Mouse (Mus musculus) heart, embryonic 16.5 days (tissue): ENCODE measurements around the gene Lrmda. TPM values are rescaled to one million over a fixed set of nuclear protein-coding genes. Genes with fewer than 3 reads are reported as not detected.

Experiments
- ATAC-seq: fragments of 200-750 bp; cut with Nextera tagmentation; replicated peaks from 2 replicates; pipeline ENCODE4 v1.8.0; 2017; ENCODE audit warnings: moderate number of reproducible peaks; ENCODE audit not compliant: insufficient read depth, low FRiP score; ENCODE audit errors: extremely low read depth
- H3K27ac ChIP-seq: fragments of 300-500 bp; sonication (generic); 2 replicates; pipeline ENCODE4 v1.5.1; 2014; ENCODE audit warnings: mild to moderate bottlenecking, low read length, control low read depth, moderate library complexity
- H3K27me3 ChIP-seq: fragments of 300-500 bp; sonication (generic); 2 replicates; pipeline ENCODE4 v1.6.1; 2014; ENCODE audit warnings: low read length, mixed read lengths; ENCODE audit not compliant: control insufficient read depth, insufficient read depth
- H3K36me3 ChIP-seq: fragments of 300-500 bp; sonication (generic); 2 replicates; pipeline ENCODE4 v1.6.1; 2014; ENCODE audit not compliant: control insufficient read depth, insufficient read depth
- H3K4me1 ChIP-seq: fragments of 300-500 bp; sonication (generic); 2 replicates; pipeline ENCODE4 v1.6.1; 2014; ENCODE audit warnings: low read length, mixed read lengths; ENCODE audit not compliant: control insufficient read depth, insufficient read depth
- H3K4me2 ChIP-seq: fragments of 300-500 bp; sonication (generic); 2 replicates; pipeline ENCODE4 v1.6.1; 2014; ENCODE audit warnings: low read depth, mild to moderate bottlenecking, control low read depth, low read length
- H3K4me3 ChIP-seq: fragments of 300-500 bp; sonication (generic); 2 replicates; pipeline ENCODE4 v1.5.1; 2014; ENCODE audit warnings: mild to moderate bottlenecking, control low read depth, low read length
- H3K9ac ChIP-seq: fragments of 300-500 bp; sonication (generic); 2 replicates; pipeline ENCODE4 v1.6.1; 2014; ENCODE audit warnings: low read length, control low read depth
- H3K9me3 ChIP-seq: fragments of 300-500 bp; sonication (generic); replicated peaks from 2 replicates; pipeline ENCODE4 v1.6.1; 2016; ENCODE audit warnings: low read length; ENCODE audit not compliant: control insufficient read depth
- WGBS: fragments of 180-500 bp; shearing (Covaris S2); extraction: QIAGEN DNeasy Blood & Tissue Kit; methylation state at CpG from one replicate; pipeline ENCODE4 v1.1.7; 2014; 5-methylcytosine and 5-hydroxymethylcytosine counted together
- polyA plus RNA-seq: library from polyadenylated mRNA; unstranded; fragments of >200 nt; fragmentation: Nextera tagmentation; extraction: Ambion mirVana; gene quantifications from 2 replicates; pipeline ENCODE4 v1.2.1, GENCODE M21; 2015

Lrmda gene
- polyA plus RNA-seq, 1 experiment from 2014 or later, result 0.55 TPM

DNA sequence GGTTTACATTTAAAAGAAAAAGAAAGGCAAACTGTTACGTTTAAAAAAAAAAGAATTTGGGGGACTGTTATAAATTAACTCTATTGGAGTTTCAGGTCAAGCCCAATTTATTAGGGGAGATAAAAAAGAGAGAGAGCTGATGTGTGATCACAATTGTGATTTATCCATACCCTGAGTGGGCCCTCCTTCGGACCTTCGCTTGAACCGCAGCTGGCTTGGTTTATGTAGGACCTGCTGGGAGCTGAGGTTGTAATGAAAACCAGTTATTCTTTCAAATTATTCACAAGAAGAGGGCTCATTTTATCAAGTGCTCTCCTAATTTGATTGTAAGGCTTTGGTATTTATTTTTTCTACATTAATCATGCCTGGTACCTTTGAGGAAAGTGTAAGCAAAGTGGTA is 99.0 kb downstream of the Lrmda start:
- Histone ChIP-seq H3K4me3 (no peak overlapping the region), H3K9me3 (no peaks in the 10 kb centered on the region), H3K9ac (no peak overlapping the region), H3K27me3 (no peaks in the 10 kb centered on the region), H3K4me2 (no peak overlapping the region), H3K36me3 (no peaks in the 10 kb centered on the region), H3K4me1 (no peaks in the 10 kb centered on the region; the same call in 1 of the 2 replicates), H3K27ac (no peak overlapping the region)
- ATAC-seq, result no peak
- WGBS, result 84% methylated on average over 4 of the region's 4 CpGs

GRCm38 (mm10) chr14:22126276-22126675 is 106.8 kb downstream of the Lrmda start:
- ATAC-seq, result no peak
- 61% methylated on average over 4 of the region's 4 CpGs for WGBS
- H3K9me3 ChIP-seq, result no peaks in the 10 kb centered on the region

DNA sequence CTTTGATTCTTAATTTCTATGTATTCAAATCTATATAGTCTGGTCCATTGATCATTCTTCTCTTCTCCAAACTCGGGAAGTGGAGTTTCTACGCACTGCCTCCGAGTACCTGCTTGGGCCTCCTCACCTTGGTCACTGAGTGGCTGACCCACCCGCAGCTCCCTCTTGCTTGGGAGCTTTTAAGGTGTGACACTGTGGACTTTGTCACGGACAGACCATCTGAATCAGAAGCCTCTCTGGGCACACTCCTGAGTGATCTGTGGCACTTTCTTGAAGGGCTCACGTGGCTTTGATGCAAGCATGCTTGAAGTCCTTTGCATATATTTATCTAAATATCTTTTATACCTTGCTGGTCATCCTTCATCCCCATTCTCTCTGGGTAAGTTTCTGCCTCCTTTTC is 107.3 kb downstream of the Lrmda start:
- no peak for ATAC-seq
- 84% methylated on average over 6 of the region's 6 CpGs for WGBS
- Histone ChIP-seq H3K4me1 (no peaks in the 10 kb centered on the region), H3K27ac (no peak overlapping the region), H3K27me3 (no peaks in the 10 kb centered on the region), H3K9ac (no peak overlapping the region), H3K4me2 (no peak overlapping the region), H3K36me3 (no peaks in the 10 kb centered on the region), H3K9me3 (no peaks in the 10 kb centered on the region), H3K4me3 (no peak overlapping the region)

More at GRCm38 (mm10) chr14:22126276-22126675, 106.8 kb downstream of the Lrmda start:
- Histone ChIP-seq H3K4me2 (no peak overlapping the region), H3K36me3 (no peaks in the 10 kb centered on the region), H3K27ac (no peak overlapping the region), H3K4me1 (no peaks in the 10 kb centered on the region), H3K4me3 (no peak overlapping the region), H3K9ac (no peak overlapping the region), H3K27me3 (no peaks in the 10 kb centered on the region)

- ATAC-seq, result no peak
- Histone ChIP-seq H3K4me2 (no peak overlapping the region), H3K9me3 (peaks cover 4% of the 10 kb centered on the region; the same call in 1 of the 2 replicates), H3K36me3 (no peaks in the 10 kb centered on the region), H3K27ac (no peak overlapping the region), H3K9ac (no peak overlapping the region), H3K27me3 (no peaks in the 10 kb centered on the region), H3K4me1 (no peaks in the 10 kb centered on the region), H3K4me3 (no peak overlapping the region)
- 70% methylated on average over 7 of the region's 7 CpGs for WGBS
Observed at GRCm38 (mm10) chr14:22130950-22131585, 111.6 kb downstream of the Lrmda start.

DNA sequence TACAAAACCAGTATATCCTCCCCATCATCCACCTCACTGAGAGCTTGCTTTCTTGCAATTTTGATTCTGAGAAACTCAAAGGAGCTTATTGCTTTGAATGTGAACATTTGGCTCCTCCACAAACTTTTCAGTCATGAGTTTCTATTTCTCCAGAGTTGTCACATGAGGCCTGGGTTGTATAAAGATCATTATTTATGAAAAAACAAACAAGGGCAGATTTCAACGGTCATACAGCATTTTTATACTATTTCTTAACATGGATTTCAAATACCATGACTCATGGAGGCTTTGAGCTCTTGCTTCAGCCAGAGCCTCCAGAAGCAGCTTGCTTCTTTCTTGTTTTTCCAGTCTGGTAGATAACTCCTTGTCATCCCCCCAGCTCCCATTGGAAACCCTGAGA is 119.8 kb downstream of the Lrmda start:
- WGBS, result 57% methylated on average over 1 of the region's 1 CpGs
- ATAC-seq, result no peak
- Histone ChIP-seq H3K9me3 (peaks cover 4% of the 10 kb centered on the region; the same call in 1 of the 2 replicates), H3K36me3 (no peaks in the 10 kb centered on the region), H3K9ac (no peak overlapping the region), H3K4me2 (no peak overlapping the region), H3K27ac (no peak overlapping the region), H3K4me1 (no peaks in the 10 kb centered on the region), H3K4me3 (no peak overlapping the region), H3K27me3 (no peaks in the 10 kb centered on the region)

DNA sequence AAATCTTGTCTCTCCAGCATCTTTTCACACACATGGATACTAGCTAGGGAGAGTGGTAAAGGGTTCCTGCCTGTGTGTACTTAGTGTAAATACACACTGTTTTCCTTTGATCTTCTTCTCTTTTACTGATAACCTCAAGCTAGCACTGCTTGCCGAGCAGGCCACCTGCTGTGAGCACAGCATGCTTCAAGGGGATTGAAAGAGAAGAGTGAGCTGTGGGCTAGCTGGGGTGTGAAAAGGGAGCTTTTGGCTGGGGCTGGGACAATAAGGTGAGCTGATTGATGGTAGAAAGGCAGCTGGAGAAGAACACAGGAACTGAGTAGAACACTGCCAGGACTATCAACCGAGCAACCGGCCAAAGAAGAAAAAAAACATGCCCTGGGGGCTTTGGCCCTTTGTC is 124.5 kb downstream of the Lrmda start:
- Histone ChIP-seq H3K36me3 (no peaks in the 10 kb centered on the region), H3K9me3 (no peaks in the 10 kb centered on the region), H3K4me1 (no peaks in the 10 kb centered on the region), H3K27ac (no peak overlapping the region), H3K9ac (no peak overlapping the region), H3K4me2 (no peak overlapping the region), H3K4me3 (no peak overlapping the region), H3K27me3 (no peaks in the 10 kb centered on the region)
- ATAC-seq, result no peak
- WGBS, result 31% methylated on average over 3 of the region's 3 CpGs

DNA sequence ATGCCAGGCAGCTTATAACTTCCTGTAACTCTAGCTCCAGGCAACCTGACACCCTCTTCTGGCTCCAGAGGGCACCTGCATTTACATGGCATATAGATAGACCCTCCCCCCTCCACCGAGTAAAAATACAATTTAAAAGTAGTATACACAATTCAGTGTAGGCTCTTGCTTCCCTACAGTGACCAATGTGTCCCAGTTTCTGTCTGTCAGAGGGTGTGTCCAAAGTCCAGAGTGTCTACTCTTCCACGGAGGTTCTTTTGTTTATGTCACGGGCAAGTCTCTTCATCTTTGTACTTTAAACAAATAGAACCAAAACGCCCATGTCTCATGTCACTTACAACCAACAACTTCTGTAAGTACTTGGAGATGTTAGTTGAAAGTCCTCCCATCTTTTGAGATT is 126.4 kb downstream of the Lrmda start:
- H3K4me2 ChIP-seq, result no peak overlapping the region
- H3K27ac ChIP-seq, result no peak overlapping the region
- no peaks in the 10 kb centered on the region for H3K27me3 ChIP-seq
- H3K9me3 ChIP-seq, result no peaks in the 10 kb centered on the region
- no peaks in the 10 kb centered on the region for H3K4me1 ChIP-seq
- H3K9ac ChIP-seq, result no peak overlapping the region
- no peaks in the 10 kb centered on the region for H3K36me3 ChIP-seq
- WGBS, result 60% methylated on average over 4 of the region's 4 CpGs
- no peak for ATAC-seq
- no peak overlapping the region for H3K4me3 ChIP-seq

GRCm38 (mm10) chr14:22146508-22147044 is 127.1 kb downstream of the Lrmda start:
- Histone ChIP-seq H3K9me3 (no peaks in the 10 kb centered on the region), H3K4me3 (no peak overlapping the region), H3K9ac (no peak overlapping the region), H3K36me3 (no peaks in the 10 kb centered on the region), H3K27ac (no peak overlapping the region), H3K4me1 (no peaks in the 10 kb centered on the region), H3K4me2 (no peak overlapping the region), H3K27me3 (no peaks in the 10 kb centered on the region)
- no peak for ATAC-seq
- WGBS, result 73% methylated on average over 12 of the region's 12 CpGs

DNA sequence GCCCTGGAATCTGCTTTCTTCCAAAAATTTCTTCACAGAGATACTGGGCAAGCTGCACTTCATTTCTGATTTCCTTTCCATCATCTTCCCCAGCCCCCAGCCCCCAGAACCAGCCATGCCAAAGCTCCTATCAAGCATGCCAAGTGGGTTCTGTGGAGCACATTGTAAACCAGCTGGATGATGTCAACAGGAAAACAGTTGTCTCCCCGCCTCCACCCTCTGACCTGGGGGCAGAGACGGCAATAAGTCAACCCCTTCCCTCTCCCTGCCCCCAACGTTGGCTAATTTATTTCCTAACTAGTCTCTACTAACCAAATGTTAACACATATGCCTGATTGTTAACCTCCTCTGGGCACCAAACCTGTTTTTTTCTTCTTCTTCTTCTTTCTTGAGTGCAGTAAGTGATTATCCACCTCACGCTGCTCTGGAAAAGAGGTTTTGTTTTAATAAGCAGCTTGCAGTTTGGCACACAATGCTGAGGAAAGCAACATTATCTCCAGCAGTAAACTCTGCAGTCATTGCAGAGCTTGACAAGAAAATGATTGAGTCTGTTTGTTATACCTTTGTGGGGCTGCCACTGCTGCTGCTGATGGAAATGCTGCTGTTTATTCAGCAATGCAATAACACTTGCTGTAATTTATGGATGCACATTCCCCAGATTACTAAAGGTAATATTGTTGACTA is 128.0 kb downstream of the Lrmda start:
- Histone ChIP-seq H3K27ac (no peak overlapping the region), H3K36me3 (no peaks in the 10 kb centered on the region), H3K9ac (no peak overlapping the region), H3K4me2 (no peak overlapping the region), H3K9me3 (no peaks in the 10 kb centered on the region), H3K4me3 (no peak overlapping the region), H3K27me3 (no peaks in the 10 kb centered on the region), H3K4me1 (no peaks in the 10 kb centered on the region)
- 27% methylated on average over 4 of the region's 4 CpGs for WGBS
- no peak for ATAC-seq
